Mouse (Mus musculus): Measurements from ENCODE around the gene Gsg1l. TPM values are rescaled to one million over a fixed set of nuclear protein-coding genes. Genes with fewer than 3 reads are reported as not detected.

The Gsg1l gene
- polyA plus RNA-seq, 1 experiment from 2014 or later = 1.9 TPM

DNA sequence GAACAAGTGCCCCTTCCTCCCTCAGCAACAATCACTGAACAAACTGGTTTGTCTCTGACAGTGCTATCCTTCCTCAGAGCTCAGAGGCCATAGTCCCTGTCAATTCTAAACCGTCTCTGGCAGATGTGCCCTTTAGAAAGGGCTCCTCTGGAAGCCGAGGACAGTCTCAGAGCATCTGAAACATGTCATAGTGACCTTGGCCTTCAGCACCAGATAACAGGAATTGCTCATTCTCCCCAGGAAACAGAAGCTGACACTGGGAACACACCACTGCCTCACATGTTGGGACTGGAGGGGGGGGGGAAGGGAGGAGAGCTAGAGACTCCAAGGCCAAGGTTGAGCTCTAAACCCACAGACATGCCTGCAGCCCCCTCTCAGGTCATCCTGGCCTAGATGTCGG is 113.1 kb downstream of the Gsg1l start:
- WGBS = 78% methylated on average over 3 of the region's 3 CpGs
- Histone ChIP-seq H3K4me3 (replicated peaks) (no peak overlapping the region), H3K4me1 (peaks cover 33% of the 10 kb centered on the region), H3K36me3 (replicated peaks) (no peaks in the 10 kb centered on the region), H3K4me2 (no peak overlapping the region), H3K9me3 (no peaks in the 10 kb centered on the region), H3K9ac (no peak overlapping the region), H3K27ac (no peak overlapping the region), H3K27me3 (no peaks in the 10 kb centered on the region)
- ATAC-seq (ENCODE audit: low FRiP score) = no peak

DNA sequence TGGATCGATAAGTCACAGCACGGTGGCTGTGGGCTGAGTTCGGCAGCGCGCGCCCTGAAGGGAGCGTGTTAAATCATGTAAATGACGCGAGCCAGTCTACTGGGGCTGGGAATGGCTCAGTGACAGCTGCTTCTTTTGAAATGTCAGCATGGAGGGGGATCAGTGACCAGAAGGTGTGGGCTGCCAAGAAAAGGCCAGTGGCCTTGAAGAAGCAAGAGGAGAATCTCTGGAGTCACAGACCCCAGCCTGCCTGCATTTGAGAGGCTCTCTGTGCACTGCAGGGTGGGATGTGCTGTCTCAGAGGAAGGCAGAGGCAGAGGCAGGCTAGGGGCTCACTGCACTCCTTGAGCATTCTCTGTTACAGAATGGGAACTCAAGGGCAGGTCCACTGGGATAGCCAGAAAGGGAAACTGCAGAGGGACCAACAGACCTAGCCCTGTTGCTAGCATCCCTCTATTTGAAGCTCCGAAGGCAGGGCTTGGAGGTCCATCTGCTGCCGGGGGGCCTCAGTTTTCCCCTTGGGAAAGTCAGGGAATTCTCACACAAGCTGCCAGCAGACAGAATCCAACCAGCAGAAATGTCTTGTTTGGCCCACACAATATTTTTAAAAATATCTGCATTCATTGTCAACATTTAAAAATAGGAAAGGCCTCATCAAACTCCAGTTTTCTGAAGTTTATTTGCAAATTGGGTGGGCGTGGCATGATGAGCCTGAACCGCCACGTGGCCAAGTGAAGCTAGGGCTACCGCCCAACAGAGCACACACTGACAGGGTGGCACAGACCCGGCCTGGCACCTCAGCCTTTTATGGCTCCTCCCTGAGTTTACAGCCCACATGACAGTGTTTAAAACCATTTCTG is 115.6 kb downstream of the Gsg1l start:
- H3K36me3 ChIP-seq (replicated peaks) = no peaks in the 10 kb centered on the region
- no peak overlapping the region for H3K27ac ChIP-seq
- WGBS = 71% methylated on average over 16 of the region's 16 CpGs
- no peak overlapping the region for H3K4me3 ChIP-seq (replicated peaks)
- no peaks in the 10 kb centered on the region for H3K9me3 ChIP-seq
- ATAC-seq (ENCODE audit: low FRiP score) = 0 out of 2 replicates have a peak, but pooled peaks have one; percentile 11
- H3K4me2 ChIP-seq = no peak overlapping the region
- H3K27me3 ChIP-seq = no peaks in the 10 kb centered on the region
- H3K9ac ChIP-seq = no peak overlapping the region
- H3K4me1 ChIP-seq = peaks cover 19% of the 10 kb centered on the region

DNA sequence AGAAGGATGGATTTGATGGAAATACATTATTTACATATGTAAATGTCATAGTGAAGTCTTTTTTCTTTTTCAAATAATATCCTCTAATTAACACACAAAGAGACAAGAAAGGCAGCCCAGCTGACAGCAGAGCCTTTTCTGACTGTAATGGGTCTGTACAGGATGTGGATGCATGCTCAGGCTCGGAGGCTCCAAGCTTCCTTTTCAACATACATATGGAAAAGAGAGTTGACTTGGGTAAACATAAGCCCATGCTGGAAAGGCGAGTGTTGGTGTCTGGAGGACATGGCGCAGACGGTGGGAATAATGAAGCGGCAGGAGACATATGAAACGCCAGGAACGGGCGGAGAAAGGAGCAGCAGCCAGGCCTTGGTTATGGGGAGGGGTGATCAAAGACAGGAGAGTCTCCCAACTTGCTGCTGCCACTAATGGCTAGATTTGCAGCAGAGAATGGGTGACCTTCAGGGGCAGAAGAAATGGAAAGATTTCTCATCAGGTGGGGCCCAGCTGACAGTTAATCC is 118.1 kb downstream of the Gsg1l start:
- Histone ChIP-seq H3K4me2 (no peak overlapping the region), H3K9ac (no peak overlapping the region), H3K27ac (no peak overlapping the region), H3K9me3 (no peaks in the 10 kb centered on the region), H3K4me3 (replicated peaks) (no peak overlapping the region), H3K27me3 (0 out of 2 replicates have a peak, but pooled peaks cover 3% of the 10 kb centered on the region), H3K36me3 (replicated peaks) (no peaks in the 10 kb centered on the region), H3K4me1 (peaks cover 19% of the 10 kb centered on the region)
- WGBS = 72% methylated on average over 8 of the region's 8 CpGs
- no peak for ATAC-seq (ENCODE audit: low FRiP score)

DNA sequence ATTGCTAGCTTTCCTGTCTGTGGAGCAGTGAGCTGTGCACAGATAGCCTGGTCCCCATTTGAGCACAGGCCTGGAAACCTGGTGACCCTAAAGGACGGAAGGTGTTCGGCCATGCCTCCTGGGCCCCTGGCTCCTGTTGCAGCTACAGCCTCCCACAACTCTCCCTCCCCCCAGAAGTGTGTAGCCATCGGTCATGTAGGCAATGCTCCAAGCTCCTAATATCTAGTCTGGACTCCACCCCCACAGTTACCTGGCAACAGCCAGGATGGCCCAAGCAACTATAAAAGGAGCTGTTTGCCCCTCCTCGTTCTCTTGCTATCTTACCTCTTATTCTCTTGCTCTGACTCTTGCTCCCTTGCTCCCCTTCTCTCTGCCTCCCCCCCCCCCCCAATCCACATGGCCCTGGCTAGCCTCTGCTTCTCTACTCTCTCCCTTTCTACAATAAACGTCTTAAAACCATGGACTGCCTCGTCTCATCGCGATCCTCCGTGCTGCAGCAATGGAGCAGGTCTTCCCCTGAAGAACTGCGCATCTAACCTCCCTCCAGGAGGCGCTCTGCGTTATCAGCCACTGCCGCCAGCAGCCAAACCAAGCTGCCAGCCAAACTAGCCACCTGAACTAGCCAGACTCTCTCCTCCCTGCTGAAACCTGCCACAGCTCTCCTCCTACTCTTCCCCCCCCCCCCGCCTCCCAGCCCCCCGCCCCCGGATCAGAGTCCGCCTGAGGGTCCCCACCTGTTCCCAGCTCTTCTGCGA is 122.7 kb downstream of the Gsg1l start:
- H3K9me3 ChIP-seq = no peaks in the 10 kb centered on the region
- H3K36me3 ChIP-seq (replicated peaks) = no peaks in the 10 kb centered on the region
- peaks cover 15% of the 10 kb centered on the region for H3K4me1 ChIP-seq
- H3K27me3 ChIP-seq = peaks cover 10% of the 10 kb centered on the region; the same call in 1 of the 2 replicates
- no peak overlapping the region for H3K4me3 ChIP-seq (replicated peaks)
- H3K9ac ChIP-seq = no peak overlapping the region
- no peak overlapping the region for H3K27ac ChIP-seq
- 57% methylated on average over 18 of the region's 18 CpGs for WGBS
- H3K4me2 ChIP-seq = no peak overlapping the region
- no peak for ATAC-seq (ENCODE audit: low FRiP score)

DNA sequence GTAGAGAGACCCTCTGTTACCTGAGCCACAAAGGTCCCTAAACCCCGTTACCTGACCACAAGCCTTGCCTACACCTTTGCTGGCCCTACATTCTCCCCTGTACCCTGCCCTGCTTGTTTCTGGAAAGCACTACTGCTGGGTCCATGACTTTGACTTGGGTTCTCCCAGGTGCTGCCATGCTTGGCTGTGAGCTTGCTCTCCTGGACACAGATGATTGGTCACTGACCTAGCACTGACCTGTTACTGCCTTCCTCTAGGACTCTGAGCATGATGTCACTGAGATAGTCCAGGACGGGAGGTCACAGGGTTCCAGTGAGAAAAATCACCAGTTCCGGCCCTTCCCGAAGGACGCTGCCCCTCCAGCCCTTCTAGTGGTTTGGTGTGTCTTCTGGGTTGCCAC is 123.4 kb downstream of the Gsg1l start:
- WGBS = 86% methylated on average over 5 of the region's 5 CpGs
- Histone ChIP-seq H3K9ac (no peak overlapping the region), H3K4me2 (no peak overlapping the region), H3K27me3 (peaks cover 10% of the 10 kb centered on the region; the same call in 1 of the 2 replicates), H3K36me3 (replicated peaks) (no peaks in the 10 kb centered on the region), H3K27ac (no peak overlapping the region), H3K9me3 (no peaks in the 10 kb centered on the region), H3K4me3 (replicated peaks) (no peak overlapping the region), H3K4me1 (peaks cover 17% of the 10 kb centered on the region)
- no peak for ATAC-seq (ENCODE audit: low FRiP score)

DNA sequence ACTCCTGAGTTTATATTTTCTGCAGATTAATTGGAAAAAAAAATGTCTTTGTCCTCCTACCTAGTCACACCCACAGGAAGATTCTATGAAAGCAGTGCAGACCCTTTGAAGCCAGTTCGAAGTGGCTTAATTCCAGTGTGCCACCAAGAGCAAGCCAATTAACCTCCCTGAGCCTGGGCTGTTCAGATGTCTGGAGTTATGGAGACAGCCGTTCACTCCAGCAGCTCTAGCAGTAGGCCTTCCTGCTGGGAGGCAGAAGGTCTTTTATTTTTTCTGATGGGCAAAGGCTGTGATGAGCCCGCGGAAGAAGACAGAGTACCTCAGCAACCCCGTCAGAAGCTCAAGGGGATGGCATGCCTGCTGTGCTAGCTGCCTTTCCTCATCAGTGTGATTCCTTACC is 127.2 kb downstream of the Gsg1l start:
- Histone ChIP-seq H3K4me1 (peaks cover 20% of the 10 kb centered on the region), H3K36me3 (replicated peaks) (no peaks in the 10 kb centered on the region), H3K9me3 (no peaks in the 10 kb centered on the region), H3K27me3 (peaks cover 7% of the 10 kb centered on the region; the same call in 1 of the 2 replicates), H3K9ac (no peak overlapping the region), H3K4me2 (no peak overlapping the region), H3K27ac (no peak overlapping the region), H3K4me3 (replicated peaks) (no peak overlapping the region)
- WGBS = 38% methylated on average over 5 of the region's 5 CpGs
- ATAC-seq (ENCODE audit: low FRiP score) = no peak

DNA sequence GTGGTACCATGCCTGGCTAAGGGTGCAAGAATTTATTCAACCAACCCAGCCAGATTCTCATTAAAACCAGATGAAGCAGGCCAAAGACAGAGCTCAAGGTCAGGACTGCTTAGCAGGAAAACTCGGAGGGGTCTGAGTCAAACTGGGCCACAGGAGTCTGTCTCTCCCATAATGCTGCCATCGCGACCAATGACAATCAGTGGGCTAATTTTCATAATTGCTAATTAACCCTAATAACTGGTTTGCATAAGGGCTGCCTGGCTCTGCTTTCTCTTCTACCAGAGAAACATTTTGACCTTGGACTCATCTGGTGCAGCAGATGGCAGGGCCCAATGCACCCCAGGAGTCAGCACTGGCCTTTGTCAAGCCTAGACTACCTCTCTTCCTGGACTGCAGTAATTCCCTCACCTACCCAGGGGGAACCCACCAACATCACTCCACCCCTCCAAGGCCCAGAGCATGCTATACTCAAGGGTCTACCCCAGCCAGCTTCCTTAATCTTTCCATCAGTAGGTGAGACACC is 127.8 kb downstream of the Gsg1l start:
- WGBS = 56% methylated on average over 3 of the region's 3 CpGs
- no peaks in the 10 kb centered on the region for H3K36me3 ChIP-seq (replicated peaks)
- no peak overlapping the region for H3K9ac ChIP-seq
- H3K4me2 ChIP-seq = no peak overlapping the region
- H3K4me3 ChIP-seq (replicated peaks) = no peak overlapping the region
- no peaks in the 10 kb centered on the region for H3K9me3 ChIP-seq
- ATAC-seq (ENCODE audit: low FRiP score) = no peak
- peaks cover 7% of the 10 kb centered on the region; the same call in 1 of the 2 replicates for H3K27me3 ChIP-seq
- H3K4me1 ChIP-seq = peaks cover 20% of the 10 kb centered on the region
- no peak overlapping the region for H3K27ac ChIP-seq

DNA sequence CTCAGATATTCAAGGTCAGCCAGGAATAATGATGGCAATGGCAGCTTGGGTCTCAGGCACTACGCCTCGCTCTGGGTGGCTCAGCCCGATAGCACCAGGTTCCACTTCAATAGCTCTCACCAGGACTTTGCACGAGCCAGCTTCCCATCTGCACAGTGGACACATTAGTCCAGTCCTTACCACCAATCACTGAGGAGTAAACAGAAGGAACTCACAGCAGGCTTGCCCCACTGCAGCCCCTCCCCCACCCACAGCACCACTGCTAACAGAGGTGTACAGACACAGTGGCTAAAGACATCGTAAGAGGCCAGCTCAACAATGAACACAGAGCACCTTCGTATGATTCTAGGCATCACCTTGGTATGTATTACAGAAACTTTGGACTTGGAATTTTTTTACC is 128.4 kb downstream of the Gsg1l start:
- Histone ChIP-seq H3K27me3 (peaks cover 7% of the 10 kb centered on the region; the same call in 1 of the 2 replicates), H3K4me2 (no peak overlapping the region), H3K4me3 (replicated peaks) (no peak overlapping the region), H3K27ac (no peak overlapping the region), H3K4me1 (peaks cover 20% of the 10 kb centered on the region), H3K9me3 (no peaks in the 10 kb centered on the region), H3K36me3 (replicated peaks) (no peaks in the 10 kb centered on the region), H3K9ac (no peak overlapping the region)
- no peak for ATAC-seq (ENCODE audit: low FRiP score)
- 70% methylated on average over 6 of the region's 6 CpGs for WGBS

DNA sequence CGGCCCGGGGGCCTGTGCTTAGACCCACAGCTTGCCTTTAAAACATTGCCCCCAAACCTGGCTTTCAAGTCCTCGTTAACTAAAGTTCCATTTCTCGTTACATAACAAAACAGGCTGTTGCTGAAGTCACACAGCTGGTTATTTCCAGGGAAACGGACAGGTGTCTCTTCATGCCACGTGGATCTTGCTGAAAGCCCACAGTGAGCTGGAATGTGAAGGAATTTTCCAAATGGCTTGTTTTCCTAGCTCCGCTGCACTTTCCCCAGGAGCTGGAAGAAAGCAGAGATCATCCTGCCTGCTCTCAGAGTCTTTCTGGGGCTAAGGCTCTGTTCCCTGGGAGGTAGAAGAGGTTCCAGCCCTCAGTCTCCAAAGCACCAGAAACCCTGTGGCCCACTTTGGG is 130.3 kb downstream of the Gsg1l start:
- Histone ChIP-seq H3K4me2 (no peak overlapping the region), H3K9ac (no peak overlapping the region), H3K36me3 (replicated peaks) (no peaks in the 10 kb centered on the region), H3K27ac (no peak overlapping the region), H3K9me3 (no peaks in the 10 kb centered on the region), H3K4me3 (replicated peaks) (no peak overlapping the region), H3K4me1 (peaks cover 15% of the 10 kb centered on the region), H3K27me3 (no peaks in the 10 kb centered on the region)
- 55% methylated on average over 7 of the region's 7 CpGs for WGBS
- ATAC-seq (ENCODE audit: low FRiP score) = no peak

DNA sequence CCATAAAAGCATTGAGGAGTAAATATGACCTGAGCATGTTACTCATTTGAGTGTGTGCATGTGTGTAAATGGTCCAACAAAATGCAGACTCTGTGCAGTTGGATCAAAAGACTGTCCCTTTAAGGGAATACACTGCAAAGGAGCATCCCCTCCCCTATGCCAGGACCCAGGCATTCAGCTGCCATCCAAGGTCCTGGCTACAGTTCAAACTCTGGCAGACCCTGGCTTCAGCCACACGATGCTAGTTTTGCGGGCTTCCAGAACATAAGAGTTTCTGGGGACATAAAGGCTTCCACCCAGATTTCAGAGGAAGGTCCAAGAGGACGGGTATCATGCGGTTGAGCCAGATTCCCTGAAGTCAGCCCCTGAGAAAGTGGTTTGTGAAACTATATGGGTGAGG is 133.2 kb downstream of the Gsg1l start:
- no peak overlapping the region for H3K27ac ChIP-seq
- no peaks in the 10 kb centered on the region for H3K36me3 ChIP-seq (replicated peaks)
- 82% methylated on average over 4 of the region's 4 CpGs for WGBS
- no peaks in the 10 kb centered on the region for H3K27me3 ChIP-seq
- no peak overlapping the region for H3K4me2 ChIP-seq
- no peaks in the 10 kb centered on the region for H3K9me3 ChIP-seq
- no peak overlapping the region for H3K9ac ChIP-seq
- no peak overlapping the region for H3K4me3 ChIP-seq (replicated peaks)
- H3K4me1 ChIP-seq = peaks cover 7% of the 10 kb centered on the region; the same call in 1 of the 2 replicates
- no peak for ATAC-seq (ENCODE audit: low FRiP score)

DNA sequence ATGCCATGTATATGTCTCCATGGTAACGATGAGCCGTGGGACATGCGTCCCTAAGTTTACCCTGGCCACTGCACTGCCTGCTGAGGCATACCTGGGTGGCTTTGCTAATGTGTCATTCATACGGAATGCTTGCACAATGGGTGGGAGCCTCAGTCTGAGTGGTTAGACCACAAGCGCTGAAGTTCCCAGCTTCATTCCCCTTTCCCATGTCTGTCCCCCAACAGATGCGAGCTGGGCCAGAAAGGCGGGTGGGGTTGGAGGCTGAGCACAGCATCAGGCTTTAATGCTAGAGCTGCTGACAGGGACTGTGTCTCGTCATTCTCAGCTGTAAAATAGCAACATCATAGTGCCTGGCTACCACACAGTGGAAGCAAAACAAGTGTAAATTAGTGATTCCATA is 136.3 kb downstream of the Gsg1l start:
- H3K4me3 ChIP-seq (replicated peaks) = no peak overlapping the region
- 70% methylated on average over 8 of the region's 8 CpGs for WGBS

DNA sequence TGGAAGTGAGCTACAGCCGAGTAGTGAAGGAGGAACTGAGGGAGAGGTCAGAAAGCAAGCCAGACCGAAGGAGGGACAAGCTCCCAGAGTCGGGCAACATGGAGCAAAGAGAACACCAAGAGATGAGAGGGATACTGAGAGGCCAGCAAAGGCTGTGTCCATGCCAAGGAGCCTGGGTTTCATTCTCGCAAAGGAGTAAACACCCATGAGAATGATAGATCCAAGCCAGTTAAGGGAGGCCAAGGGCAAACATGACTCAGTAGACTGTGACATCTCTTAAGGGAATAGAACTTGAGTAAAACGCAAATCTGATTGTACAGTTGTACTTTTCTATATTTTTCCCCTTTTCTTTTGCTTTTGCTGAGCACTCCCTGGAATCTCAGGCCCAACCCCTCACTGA is 137.6 kb downstream of the Gsg1l start:
- Histone ChIP-seq H3K9ac (no peak overlapping the region), H3K4me2 (no peak overlapping the region), H3K4me1 (peaks cover 3% of the 10 kb centered on the region; the same call in 1 of the 2 replicates), H3K27me3 (no peaks in the 10 kb centered on the region), H3K36me3 (replicated peaks) (no peaks in the 10 kb centered on the region), H3K9me3 (no peaks in the 10 kb centered on the region), H3K27ac (no peak overlapping the region), H3K4me3 (replicated peaks) (no peak overlapping the region)
- 90% methylated on average over 5 of the region's 5 CpGs for WGBS
- no peak for ATAC-seq (ENCODE audit: low FRiP score)

More for the DNA sequence above, 136.3 kb downstream of the Gsg1l start:
- Histone ChIP-seq H3K27me3 (no peaks in the 10 kb centered on the region), H3K36me3 (replicated peaks) (no peaks in the 10 kb centered on the region), H3K4me2 (no peak overlapping the region), H3K9ac (no peak overlapping the region), H3K4me1 (peaks cover 3% of the 10 kb centered on the region; the same call in 1 of the 2 replicates), H3K9me3 (no peaks in the 10 kb centered on the region), H3K27ac (no peak overlapping the region)
- ATAC-seq (ENCODE audit: low FRiP score) = no peak

Measured in forebrain, embryonic 12.5 days (tissue).